Comparison of ENCODE assay signal across 10 mouse cellular contexts in genomic region chr1:54647335-54647745, GRCm38 (mm10).
DNase-seq lines count a peak whose midpoint lies in the region; ATAC-seq lines count a peak whose summit lies in the region.
"Had no signal": no experiment of that assay in that cellular context is flagged by ENCODE, and none has a peak within 500 bp of the region (broad histone marks: within the 10 kb centered on the region; RNA-seq: fewer than 3 reads in every experiment).

No protein-coding gene starts in this region.

- H3K9ac ChIP-seq in lung, embryonic 16.5 days (ENCODE audit: low read length), result no peak overlapping the region

- H3K4me2 ChIP-seq in lung, embryonic 16.5 days (ENCODE audit: low read depth, low read length), result no peak overlapping the region

- peak; percentile 44 to 56 for DNase-seq in cerebellum, postnatal 14 days
- no peak for DNase-seq in cerebellum, adult 18-20 months
- DNase-seq in lung, adult 18-20 months, result no peak
- DNase-seq in c-Kit-positive CD71-negative TER-119-negative erythroid progenitor cells, embryonic 14.5 days (ENCODE audit: low read depth), result peak; percentile 34
- DNase-seq in naive thymus-derived CD4-positive, alpha-beta T cell, adult 2 months (ENCODE audit: low read depth), result peak; percentile 82
- DNase-seq in gastrocnemius, adult 8-10 months (ENCODE audit: low spot score in 2 of 2), result no peak
- DNase-seq in left cerebral cortex, adult 18-20 months (ENCODE audit: low spot score in 2 of 2), result no peak
- DNase-seq: adrenal gland, adult 2 months had no signal

- no peak overlapping the region for H3K4me3 ChIP-seq in lung, embryonic 16.5 days (ENCODE audit: low read length)

- peaks cover 4% of the 10 kb centered on the region for H3K4me1 ChIP-seq in lung, embryonic 16.5 days (replicated peaks; ENCODE audit: control insufficient read depth, insufficient read depth, low read length)

- no peaks in the 10 kb centered on the region for H3K9me3 ChIP-seq in lung, embryonic 16.5 days (ENCODE audit: control insufficient read depth, low read length)

- WGBS in lung, embryonic 16.5 days, result 26% methylated on average over 3 of the region's 3 CpGs

- peak; percentile 59 for ATAC-seq in lung, embryonic 16.5 days (ENCODE audit: low read depth)

- H3K36me3 ChIP-seq in lung, embryonic 16.5 days (ENCODE audit: control insufficient read depth, insufficient read depth, low read length), result no peaks in the 10 kb centered on the region

- no peaks in the 10 kb centered on the region for H3K27me3 ChIP-seq in lung, embryonic 16.5 days (ENCODE audit: control insufficient read depth, insufficient read depth, low read depth, low read length)

- H3K27ac ChIP-seq in lung, embryonic 16.5 days (ENCODE audit: low read length), result no peak overlapping the region
- H3K27ac ChIP-seq: stomach, postnatal 0 days had no signal

Comparison
In these comparisons a context has a peak if more than half of its experiments do, and no peak if none do; other contexts are left out.
1. DNase-seq: peak in cerebellum, postnatal 14 days (2 of 2), c-Kit-positive CD71-negative TER-119-negative erythroid progenitor cells, embryonic 14.5 days (single experiment) and naive thymus-derived CD4-positive, alpha-beta T cell, adult 2 months (single experiment); none in cerebellum, adult 18-20 months (0 of 2), lung, adult 18-20 months (0 of 2), gastrocnemius, adult 8-10 months (0 of 2) and left cerebral cortex, adult 18-20 months (0 of 2).